Mouse (Mus musculus) kidney, postnatal 25 days (tissue): ENCODE results near the gene Sbk3.
"Not testable (repeated sequence)": the region's sequence is repeated elsewhere in the genome, so short reads cannot be mapped to it uniquely, and the experiment has no call there.

Experiments used
- DNase-seq, 2 experiments: peaks; one replicate each; pipeline ENCODE4 v3.0.0; 2021; ENCODE audit warnings: mixed read lengths in 2 of 2

Gene Sbk3

DNA sequence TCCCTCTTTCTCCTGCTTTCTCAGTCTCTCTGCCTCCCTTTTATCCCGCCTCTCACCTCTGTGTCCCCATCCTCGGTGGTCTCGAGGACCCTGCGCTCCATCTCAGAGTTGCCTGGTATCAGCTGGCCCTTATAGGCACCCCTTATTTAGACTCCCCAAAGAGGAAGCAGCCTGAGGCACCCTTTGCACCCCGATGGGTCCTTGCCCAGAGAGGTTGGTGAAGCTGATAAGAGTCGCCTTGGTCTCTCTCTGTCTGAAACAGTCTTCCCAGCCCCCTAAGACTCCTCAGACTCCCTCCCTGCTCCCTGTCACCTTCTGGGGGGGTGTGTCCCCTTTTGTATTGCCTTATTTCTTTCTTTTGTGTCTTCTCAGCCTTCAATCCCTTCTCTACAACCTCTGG is at the start of gene Sbk3:
Gene Sbk3, minus strand, starts transcription at position 101 of the 400 bp plus-strand sequence.
- no peak for DNase-seq

DNA sequence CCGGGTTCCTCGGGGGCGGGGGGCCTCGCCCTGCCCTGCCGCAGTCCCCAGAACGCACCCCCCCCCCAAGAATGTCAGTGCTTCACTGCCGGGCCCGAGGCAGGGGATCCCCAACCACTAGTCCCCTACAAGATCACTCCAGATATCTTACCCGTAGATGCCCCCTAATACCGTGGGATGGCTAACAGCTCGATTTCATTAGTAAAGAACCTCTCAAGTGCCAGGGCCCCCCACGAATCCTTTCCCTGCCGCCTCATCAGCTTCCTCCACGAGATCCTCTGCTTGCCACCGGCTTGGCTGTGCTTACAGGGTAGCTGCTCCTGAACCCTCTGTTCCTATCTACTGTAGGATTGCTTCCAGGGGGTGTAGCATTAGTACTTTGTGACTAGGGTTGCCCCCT is 49.7 kb upstream of the Sbk3 start:
- no peak for DNase-seq

DNA sequence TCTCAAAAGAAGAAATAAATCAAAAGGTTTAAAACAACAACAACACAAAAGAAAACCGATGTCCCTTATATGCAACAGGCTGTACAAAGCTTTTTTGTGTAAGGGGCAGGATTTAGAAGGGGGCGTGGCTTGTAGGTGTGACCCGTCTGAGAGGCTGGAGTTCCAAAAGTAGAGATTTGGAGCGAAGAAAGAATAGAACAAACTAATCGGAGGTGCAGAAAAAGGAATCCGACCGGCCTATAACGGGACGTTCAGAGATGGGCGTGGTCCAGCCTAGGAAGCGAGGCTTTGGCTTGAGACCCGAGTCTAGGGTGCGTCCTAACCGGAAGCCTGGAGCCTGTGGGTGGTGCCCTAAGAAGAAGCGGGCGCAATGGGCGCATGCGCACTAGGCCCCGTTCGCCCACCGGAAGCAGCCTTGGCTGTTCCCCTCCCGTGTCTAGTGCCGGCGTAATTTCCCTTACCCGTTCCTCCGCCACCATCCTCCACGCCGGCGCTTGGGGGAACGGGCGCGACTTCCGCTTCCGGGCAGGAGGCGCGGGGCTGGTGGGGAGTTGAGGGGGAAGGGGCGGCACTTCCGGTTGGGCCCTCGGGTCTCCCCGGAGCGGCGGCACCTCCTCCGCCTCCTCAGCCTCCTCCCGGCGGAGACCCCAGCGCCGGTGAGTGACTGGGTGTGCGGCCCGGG is 49.2 kb upstream of the Sbk3 start, which contains the start of the genes Zfp865 and Ccdc106:
Gene Zfp865, plus strand, starts transcription at position 377 of the 682 bp plus-strand sequence.
Gene Ccdc106, plus strand, starts transcription at position 554 of the 682 bp plus-strand sequence.
- DNase-seq = peak; percentile 99 to 100

DNA sequence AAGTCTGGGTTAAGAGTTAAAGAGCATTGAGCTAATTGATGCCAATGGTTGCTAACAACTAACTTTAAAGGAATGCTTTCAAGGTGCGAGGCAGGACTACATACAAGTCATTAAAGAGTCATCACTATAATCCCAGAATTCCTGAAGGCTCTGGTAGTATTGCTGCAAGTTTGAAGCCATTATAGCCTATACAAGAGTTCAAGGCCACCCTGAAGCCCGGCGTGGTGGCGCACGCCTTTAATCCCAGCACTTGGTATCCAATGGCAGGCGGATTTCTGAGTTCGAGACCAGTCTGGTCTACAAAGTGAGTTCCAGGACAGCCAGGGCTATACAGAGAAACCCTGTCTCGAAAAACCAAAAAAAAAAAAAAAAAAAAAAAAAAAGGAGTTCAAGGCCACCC is 48.6 kb upstream of the Sbk3 start:
- DNase-seq = not testable (repeated sequence)

DNA sequence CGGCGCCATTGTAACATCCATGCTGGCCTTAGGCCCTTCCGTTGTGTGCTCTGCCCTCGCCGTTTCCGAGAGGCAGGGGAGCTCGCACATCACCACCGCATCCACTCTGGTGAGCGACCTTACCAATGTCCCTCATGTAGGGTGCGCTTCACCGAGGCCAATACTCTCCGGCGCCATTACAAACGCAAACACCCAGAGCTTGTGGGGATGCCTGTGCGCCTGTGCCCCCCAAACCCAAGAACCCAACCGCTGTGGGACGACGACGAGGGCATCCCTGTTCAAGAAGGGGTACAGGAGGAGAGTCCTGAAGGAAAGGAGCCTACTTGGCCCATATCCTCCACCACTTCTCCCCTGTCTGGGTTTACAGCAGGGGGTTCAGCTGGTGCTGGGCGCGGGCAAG is 47.0 kb upstream of the Sbk3 start:
- no peak for DNase-seq

DNA sequence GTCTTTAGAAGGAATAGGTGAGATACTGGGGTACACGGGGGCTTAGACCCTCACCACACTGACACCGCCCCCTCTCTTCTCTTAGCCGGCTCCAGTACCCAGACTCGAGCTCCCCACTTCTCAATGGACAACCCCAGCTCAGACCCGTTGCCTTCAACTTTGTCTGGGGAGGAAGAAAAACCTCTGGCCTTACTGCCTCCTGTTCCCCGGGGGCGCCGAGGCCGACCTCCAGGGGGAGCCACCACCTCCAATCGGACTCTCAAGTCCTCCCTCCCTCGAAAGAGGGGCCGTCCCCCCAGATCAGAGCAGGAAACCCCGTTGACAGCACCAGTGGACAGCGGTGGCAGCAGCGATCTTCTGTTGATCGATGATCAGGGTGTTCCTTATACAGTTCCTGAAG is 46.4 kb upstream of the Sbk3 start:
- peak in 1 of 2 experiments; percentile 40 for DNase-seq

DNA sequence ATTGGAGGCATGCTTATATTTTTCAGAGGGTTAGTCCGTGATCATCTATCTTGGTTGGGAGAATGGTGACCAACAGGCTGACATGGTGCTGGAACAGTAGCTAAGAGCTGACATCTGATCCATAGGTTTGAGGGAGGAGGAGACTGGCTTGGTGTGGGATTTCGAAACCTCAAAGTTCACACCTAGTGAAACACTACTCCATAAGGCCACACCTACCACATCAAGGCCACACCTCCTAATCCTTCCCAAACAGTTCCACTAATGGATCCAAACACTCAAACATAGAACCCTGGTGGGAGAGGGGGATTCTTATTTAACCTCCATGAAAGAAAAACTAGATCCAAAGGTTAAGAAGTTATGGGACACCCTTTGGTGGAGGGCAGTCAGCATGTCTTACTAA is 46.0 kb upstream of the Sbk3 start:
- no peak for DNase-seq

DNA sequence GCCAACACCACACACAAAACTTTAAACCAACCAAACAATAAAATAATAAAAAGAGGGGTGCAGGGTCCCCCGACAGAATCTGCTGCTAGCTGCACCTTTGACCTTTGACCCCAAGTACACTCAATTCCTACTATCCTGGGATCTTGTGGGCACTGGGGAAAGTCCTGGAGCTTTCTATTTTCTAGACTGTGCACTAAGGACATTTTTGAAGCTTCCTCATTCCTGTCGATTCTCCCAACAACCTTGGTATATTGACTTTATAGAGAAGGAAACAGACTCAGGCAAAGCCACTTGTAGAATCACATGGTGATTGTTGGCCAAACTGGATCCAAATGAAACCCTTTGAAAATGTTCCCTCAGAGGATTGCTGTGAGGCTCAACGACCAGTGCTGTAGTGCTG is 45.1 kb upstream of the Sbk3 start:
- DNase-seq = no peak

DNA sequence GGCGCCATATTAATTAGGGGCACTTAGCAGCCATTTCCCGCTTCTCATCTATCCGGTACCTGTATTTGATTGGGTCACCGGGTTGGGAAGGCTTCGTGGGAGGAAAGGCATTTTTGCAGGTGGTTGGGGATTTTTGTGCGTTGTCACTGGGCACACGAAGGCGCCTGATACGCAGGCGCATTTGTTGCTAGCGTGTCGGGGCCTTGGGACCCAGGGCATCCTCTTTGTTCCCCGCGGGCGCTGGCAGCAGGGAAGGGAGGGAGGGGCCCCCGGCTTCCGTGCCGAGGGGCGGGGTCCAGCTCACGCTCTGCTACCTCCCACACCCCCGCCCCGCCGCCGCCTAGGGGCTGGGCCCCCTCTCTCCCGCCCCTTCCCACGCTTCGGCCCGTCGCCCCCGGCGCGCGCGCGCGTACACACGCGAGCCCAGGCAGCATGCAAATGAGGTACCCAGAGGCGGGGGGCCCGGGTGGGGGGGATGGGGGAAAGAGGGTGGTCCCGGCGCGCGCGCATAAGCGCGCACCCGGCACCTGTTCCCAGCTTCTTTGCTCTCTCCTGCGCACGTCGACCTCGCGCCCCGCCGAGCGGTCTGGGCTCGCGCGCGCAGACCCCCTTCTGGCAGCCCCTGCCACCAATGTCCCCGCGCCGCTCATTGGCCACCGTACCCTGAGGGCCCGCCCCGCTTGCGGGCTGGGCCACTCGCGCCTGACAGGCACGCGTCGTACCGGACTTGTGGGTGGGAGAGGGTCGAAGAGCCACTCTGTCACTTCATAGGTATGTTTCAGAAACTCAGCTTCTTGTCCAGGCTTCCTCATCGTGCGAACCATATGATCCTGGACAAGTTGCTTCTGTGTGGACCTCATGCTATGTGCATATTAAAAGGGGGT is 44.4 kb upstream of the Sbk3 start, which contains the start of gene Gm44973:
Gene Gm44973, plus strand, starts transcription at position 379 of the 884 bp plus-strand sequence.
- peak; percentile 96 to 98 for DNase-seq

DNA sequence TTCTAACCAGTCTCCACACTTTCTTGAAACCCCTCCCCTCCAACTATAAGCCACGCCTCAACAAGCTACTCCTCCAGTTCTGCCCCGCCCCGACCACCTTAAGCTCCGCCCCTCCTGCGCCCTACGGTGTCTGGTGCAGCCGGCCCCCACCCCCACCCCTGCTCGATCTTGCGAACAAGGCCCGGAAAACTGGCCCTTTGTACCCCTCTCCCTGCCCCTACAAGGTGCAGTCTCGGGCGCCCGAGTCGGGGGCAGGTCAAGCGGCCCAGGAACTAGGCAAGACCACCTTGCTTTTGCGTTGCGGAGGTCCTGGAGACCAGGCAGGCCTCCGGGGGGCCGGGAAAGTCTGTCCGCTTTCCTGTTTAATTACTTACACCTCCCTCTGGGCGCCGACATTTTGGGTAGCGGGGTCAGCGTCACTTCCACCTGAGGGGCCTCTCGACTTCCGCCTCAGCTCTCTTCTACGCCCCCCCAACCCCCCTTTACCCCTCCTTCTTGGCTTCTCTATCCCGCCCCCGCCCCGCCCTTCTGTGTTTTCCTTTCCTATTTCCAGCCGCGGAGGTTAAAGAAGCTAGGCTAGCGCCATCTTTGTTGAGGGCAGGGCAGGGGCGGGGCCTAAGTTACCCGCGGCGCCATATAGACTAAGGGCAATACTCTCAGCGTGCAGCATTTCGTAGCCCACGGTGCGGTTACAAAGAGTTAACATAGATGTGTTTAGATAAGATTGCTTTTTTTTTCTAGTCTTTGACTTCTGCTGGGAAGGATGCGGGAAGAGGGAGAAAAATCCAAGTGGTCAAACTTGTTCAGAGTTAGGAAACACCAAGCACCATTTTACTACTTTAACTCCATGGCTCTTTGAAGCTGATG is 43.5 kb upstream of the Sbk3 start, which contains the start of the genes Zfp524 and Fiz1:
Gene Zfp524, plus strand, starts transcription at position 165 of the 867 bp plus-strand sequence.
Gene Fiz1, minus strand, starts transcription at position 447 of the 867 bp plus-strand sequence.
- DNase-seq = peak; percentile 97 to 98

DNA sequence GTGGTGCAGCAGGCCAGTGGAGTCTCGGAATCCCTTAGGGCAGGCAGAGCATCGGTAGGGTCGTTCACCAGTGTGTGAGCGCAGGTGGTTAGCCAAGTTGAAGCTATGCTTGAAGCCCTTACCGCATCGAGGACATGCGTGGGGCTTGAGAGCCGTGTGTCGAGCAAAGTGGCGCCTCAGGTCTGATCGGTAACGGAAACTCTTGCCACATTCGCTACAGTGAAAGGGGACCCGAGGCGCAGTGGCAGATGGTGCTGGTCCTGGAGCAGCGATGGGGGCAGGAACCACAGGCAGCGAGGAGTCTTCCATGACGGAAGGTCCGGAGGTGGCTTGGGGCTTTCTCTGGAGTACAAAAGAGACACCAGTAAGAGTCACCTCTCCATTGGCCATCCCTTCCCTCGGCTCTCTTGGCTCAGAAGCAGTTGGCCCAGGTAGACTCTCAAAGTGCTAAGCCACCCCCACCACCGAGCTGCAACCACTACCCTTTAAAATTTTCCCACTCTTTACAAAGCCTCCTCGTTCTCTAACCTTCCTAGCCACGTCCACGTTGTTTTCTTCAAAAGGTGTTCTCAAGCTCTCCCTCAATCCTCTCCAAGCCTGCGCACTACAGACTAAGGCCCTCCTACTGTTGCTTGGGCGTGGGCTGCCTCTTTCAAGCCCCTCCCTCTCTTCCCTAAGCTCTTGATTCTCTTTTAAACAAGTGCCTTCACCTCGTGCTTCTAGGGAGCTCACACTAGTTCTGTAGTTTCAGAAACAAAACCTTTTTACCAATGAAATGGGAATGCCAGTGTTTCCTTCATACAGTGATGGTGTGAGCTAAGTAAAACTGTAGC is 41.9 kb upstream of the Sbk3 start:
- no peak for DNase-seq

DNA sequence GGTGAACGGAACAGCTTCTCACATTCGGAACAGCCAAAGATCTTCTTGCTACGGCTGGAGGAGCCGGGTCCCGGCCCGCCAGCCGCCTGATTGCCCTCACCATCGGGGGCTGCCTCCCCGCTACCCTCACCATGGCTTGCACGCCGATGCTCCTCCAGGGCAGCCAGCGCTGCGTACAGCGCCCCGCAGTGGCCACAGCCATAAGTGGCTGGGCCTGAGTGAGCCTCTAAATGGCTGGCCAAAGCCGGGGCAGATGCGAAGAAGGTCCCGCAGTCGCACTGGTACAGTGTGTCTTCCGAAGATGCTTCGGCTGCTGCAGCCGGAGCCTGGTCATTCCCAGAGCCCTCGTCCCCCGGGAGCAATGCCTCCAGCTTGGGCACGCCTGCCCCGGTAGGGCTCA is 37.3 kb upstream of the Sbk3 start:
- no peak for DNase-seq

DNA sequence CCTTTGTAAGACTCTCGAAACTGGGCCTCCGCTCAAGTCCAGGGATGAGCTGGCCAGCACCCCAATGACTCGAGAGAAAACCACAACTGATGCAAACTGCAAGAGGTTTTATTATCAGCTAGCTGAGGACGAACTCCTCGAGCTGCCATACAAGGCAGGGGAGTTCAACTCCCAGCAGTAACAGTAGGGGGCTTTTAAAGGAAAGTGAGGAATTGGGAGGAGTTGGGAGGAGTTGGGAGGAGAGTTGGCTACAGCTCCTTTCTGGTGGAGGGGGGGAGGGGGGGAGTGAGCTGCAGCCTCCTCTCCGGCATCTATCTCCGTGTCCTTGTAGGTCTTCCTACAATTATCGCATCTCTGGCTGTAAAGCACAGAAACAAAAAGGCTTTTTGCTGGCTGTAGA is 31.9 kb upstream of the Sbk3 start:
- not testable (repeated sequence) for DNase-seq

DNA sequence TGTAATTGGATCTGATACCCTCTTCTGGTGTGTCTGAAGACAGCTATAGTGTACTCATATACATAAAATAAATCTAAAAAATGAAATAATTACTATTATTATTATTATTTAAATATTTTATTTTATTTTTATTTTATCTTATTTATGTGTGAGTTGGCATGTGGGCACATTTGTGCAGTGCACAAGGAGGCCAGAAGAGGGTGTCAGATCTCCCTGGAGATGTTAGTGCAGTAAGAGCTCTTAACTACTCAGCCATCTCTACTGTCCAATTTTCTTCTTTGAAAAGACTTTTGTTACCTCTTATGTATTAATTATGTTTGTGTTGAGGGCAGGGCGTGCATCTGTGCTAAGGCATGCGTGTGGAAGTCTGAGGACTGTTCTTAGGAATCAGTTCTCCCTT is 28.9 kb upstream of the Sbk3 start:
- peak; percentile 43 to 45 for DNase-seq

DNA sequence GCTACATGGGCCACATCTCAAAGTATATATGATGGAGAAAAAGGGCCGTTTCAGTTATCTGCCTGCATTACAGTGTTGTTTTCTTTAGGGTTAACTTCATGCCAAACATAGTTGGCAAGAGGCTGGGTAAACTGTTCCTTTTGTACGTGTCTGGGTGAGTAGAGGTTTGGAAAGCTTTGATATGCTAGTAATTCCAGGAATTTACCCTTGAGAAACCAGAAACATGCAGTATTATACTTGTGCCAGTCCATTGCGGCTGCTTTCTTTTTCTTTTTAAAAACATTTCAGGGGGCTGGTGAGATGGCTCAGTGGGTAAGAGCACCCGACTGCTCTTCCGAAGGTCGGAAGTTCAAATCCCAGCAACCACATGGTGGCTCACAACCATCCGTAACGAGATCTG is 26.0 kb upstream of the Sbk3 start:
- DNase-seq = no peak

DNA sequence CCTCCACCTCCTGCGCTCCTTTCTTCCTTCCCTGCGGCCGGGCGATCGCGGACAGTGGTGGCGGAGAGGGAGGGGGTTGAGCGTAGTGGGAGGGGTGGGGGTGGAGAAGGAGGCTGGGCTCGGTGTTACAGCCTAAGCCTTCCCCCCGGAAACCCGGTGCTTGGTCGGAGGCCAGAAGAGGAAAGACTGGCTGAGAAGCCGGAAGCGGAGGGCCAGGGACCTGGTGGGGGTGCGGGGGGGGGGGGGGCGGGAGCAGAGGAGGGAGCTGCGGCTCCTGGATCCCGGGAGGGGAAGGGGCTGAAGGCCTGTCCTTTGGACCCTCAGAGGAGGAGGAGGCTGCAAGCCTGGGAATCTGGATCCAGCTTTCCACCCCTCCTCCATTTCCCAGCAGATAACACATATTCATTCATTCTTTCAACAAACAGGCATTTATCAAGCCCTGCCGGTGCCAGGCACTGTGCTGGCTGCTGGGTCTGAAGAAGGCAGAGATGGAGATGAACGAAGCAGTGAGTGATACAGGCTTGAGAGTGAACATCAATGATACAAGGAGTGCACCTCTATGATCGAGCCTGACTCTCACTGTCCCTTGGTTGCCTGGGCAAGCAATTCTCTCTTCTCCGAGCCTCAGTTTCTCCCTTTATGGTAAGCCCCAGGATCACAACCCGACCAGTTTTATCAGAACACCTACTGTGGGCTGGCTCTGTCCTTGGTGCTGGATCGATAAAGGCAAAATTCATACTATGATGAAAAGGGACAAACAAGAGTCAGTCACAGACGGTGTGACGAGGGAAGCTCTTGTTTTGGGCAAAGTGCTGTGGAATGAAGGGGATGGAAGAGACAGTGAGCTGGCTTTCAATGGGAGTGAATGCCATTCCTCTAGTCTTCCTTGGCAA is 25.3 kb upstream of the Sbk3 start, which contains the start of gene Zfp579:
Gene Zfp579, minus strand, starts transcription at position 156 of the 893 bp plus-strand sequence.
- peak; percentile 93 to 95 for DNase-seq

DNA sequence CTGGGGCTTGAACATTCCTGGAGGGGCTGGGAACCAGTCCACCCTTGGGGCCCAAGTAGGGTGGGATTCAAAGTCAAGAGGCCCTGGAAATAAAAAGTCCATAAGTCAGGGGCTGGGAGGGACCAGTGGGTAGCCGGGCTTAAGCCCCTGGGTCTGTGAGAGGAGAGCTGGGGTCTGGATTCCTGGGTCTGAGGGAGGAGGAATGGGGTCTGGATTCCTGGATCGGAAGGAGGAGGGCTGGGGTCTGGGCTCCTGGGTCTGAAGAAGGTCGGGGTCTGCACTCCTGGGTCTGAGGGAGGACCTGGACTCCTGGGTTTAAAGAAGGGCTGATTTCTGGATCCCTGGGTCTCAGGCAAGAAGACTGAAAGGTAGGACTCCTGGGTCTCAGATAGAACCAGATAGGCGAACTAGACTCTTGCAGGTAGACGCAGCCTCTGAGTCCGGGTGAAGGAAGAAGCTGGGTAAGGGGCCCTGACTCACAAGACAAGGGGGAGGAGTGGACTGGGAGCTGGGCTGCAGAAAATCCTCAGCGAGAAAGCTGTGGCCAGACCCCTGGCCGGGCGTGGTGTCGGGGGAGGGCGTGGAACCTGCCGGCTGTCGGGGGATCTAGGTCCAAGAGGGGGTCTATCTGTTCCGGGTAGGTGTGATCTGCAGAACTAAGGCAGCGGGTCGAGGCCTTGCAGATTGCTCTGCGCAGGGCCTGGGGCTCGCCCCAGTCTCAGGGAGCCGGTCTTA is 24.5 kb upstream of the Sbk3 start:
- DNase-seq = no peak

DNA sequence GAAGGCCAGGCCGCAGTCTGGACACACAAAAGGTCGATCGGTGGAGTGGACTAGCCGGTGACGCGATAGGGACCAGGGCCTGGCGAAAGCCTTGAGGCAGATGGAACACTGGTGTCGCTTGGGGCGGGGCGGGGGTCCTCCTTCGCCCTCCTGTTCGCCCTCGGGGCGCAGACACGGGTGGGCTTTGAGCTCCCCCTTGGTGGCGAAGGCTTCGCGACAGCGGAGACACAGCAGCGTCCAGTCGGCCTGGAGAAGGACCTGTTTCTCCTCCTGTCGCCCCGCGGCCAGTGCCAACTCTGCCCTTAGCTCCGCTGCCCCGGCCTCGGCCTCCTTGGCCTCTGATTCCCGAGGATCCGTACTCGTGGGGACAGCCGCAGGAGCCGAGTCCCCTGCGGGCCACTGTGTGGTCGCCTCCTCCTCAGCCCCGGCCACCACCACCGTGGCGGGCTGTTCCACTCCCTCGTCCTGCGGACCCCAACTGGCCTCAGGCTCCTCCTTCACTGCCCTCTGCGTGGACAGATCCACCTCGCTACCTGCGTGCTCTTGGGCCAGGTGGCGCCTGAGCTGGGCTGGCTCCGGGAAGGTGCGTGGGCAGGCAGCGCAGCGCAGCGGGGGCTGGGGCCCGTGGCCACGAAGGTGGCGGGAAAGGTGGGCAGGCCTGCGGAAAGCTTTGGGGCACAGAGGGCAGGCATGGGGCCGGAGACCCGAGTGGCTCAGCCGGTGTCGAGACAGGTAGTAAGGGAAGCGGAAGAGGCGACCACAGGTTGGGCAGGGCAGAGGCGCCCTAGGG is 23.2 kb upstream of the Sbk3 start:
- DNase-seq = peak in 1 of 2 experiments; percentile 41
